In genomic region chr3:109026991-109027470, GRCm38 (mm10) we compare ENCODE assay signal across 7 mouse cellular contexts. TPM values are rescaled to one million over a fixed set of nuclear protein-coding genes. Genes with fewer than 3 reads are reported as not detected.
A peak's percentile ranks its signal among the peaks of the same experiment; 100 is the strongest.
DNase-seq lines count a peak whose midpoint lies in the region; ATAC-seq and TF ChIP-seq lines count a peak whose summit lies in the region.

No protein-coding gene starts in this region.

- TF ChIP-seq POLR2A in MEL (IDR thresholded peaks at IDR 0.05; ENCODE audit: control insufficient read depth in 1 of 2, insufficient read depth in 1 of 2, low read depth in 1 of 2, low read length in 2 of 2, poor library complexity in 1 of 2): no peak

- TF ChIP-seq CTCF in C2C12 (IDR thresholded peaks at IDR 0.05; ENCODE audit: control insufficient read depth, insufficient read depth, insufficient read length): no peak
- no peak for TF ChIP-seq CTCF in MEL (IDR thresholded peaks at IDR 0.05 in 2 of 3, conservative IDR thresholded peaks at IDR 0.05 in 1 of 3; ENCODE audit: control insufficient read depth in 1 of 3, insufficient read depth in 1 of 3, low read depth in 2 of 3, low read length in 3 of 3, poor library complexity in 1 of 3, severe bottlenecking in 1 of 3)
- TF ChIP-seq CTCF in gastrocnemius, adult 2 months (IDR thresholded peaks at IDR 0.05): no peak

- peak overlapping the region; percentile 85 for H3ac ChIP-seq in C2C12 (ENCODE audit: control insufficient read depth, insufficient read length, low read depth)

- no peak for TF ChIP-seq RAD21 in MEL (IDR thresholded peaks at IDR 0.05; ENCODE audit: low read depth, low read length)

- under 1% methylated on average over 50 of the region's 51 CpGs for WGBS in lung, embryonic 16.5 days

- intact Hi-C loops in gastrocnemius, adult 2 months (cut with DNase I): no loop called here

- H3K4me1 ChIP-seq in MEL (ENCODE audit: control insufficient read depth in 1 of 2, insufficient read depth in 2 of 2, low read length in 2 of 2): peaks cover 2 to 8% of the 10 kb centered on the region in 2 experiments; a peak in 3 of 4 replicates
- peaks cover 21% of the 10 kb centered on the region for H3K4me1 ChIP-seq in lung, embryonic 16.5 days (replicated peaks; ENCODE audit: control insufficient read depth, insufficient read depth, low read length)

- H3K9me3 ChIP-seq in MEL (replicated peaks; ENCODE audit: insufficient read depth, low read length): no peaks in the 10 kb centered on the region
- no peaks in the 10 kb centered on the region for H3K9me3 ChIP-seq in lung, embryonic 16.5 days (ENCODE audit: control insufficient read depth, low read length)

- peaks cover 11% of the 10 kb centered on the region for H3K79me3 ChIP-seq in C2C12 (ENCODE audit: low read depth)

- H3K4me3 ChIP-seq in C2C12 (ENCODE audit: insufficient read depth, poor library complexity, severe bottlenecking): peak overlapping the region; percentile 52
- peak overlapping the region; percentile 64 to 98 for H3K4me3 ChIP-seq in MEL (ENCODE audit: control insufficient read depth in 1 of 2, insufficient read depth in 1 of 2, low read depth in 2 of 2, low read length in 2 of 2)
- H3K4me3 ChIP-seq in gastrocnemius, adult 2 months: peak overlapping the region; percentile 89
- peak overlapping the region; percentile 76 for H3K4me3 ChIP-seq in lung, embryonic 16.5 days (ENCODE audit: low read length)

- H3K9ac ChIP-seq in MEL (ENCODE audit: control insufficient read depth, low read depth, low read length, poor library complexity, severe bottlenecking): peak overlapping the region; percentile 87
- H3K9ac ChIP-seq in lung, embryonic 16.5 days (ENCODE audit: low read length): peak overlapping the region; percentile 82

- peak overlapping the region; percentile 21; the same call in 1 of the 2 replicates for H3K27ac ChIP-seq in MEL (ENCODE audit: control insufficient read depth, low read depth, low read length)
- H3K27ac ChIP-seq in gastrocnemius, adult 2 months: peak overlapping the region; percentile 88
- peak overlapping the region; percentile 67 for H3K27ac ChIP-seq in lung, embryonic 16.5 days (ENCODE audit: low read length)

- DNase-seq in MEL (ENCODE audit: low read depth, low spot score): peak; percentile 73
- DNase-seq in cerebellum, adult 9-11 months: peak; percentile 51
- DNase-seq in gastrocnemius, adult 2 months: peak; percentile 66
- peak; percentile 58 for DNase-seq in retina, embryonic 14.5 days (ENCODE audit: low spot score)

- H3K36me3 ChIP-seq in C2C12 (ENCODE audit: control insufficient read depth, insufficient read depth): peaks cover 9% of the 10 kb centered on the region
- H3K36me3 ChIP-seq in MEL (ENCODE audit: control insufficient read depth in 1 of 2, insufficient read depth in 2 of 2, low read length in 2 of 2): peaks cover 0 to 12% of the 10 kb centered on the region in 2 experiments; a peak in 2 of 4 replicates
- no peaks in the 10 kb centered on the region for H3K36me3 ChIP-seq in lung, embryonic 16.5 days (ENCODE audit: control insufficient read depth, insufficient read depth, low read length)

- H3K79me2 ChIP-seq in C2C12 (ENCODE audit: control insufficient read depth, insufficient read depth) (peaks cover 38% of the 10 kb centered on the region), MEL (ENCODE audit: control insufficient read depth, insufficient read depth, low read length, poor library complexity) (no peaks in the 10 kb centered on the region; the same call in 1 of the 2 replicates)

- no peak for TF ChIP-seq EP300 in MEL (IDR thresholded peaks at IDR 0.05; ENCODE audit: low read depth in 1 of 2, low read length in 2 of 2)

- H3K4me2 ChIP-seq in lung, embryonic 16.5 days (ENCODE audit: low read depth, low read length): peak overlapping the region; percentile 79

- peak; percentile 32 for ATAC-seq in inflammation-experienced regulatory T-cells, adult 6 months
- ATAC-seq in lung, embryonic 16.5 days (ENCODE audit: low read depth): peak; percentile 80

- H3K27me3 ChIP-seq in C2C12 (ENCODE audit: control insufficient read depth, insufficient read depth, insufficient read length) (no peaks in the 10 kb centered on the region), MEL (ENCODE audit: control insufficient read depth in 1 of 2, insufficient read depth in 2 of 2, low read length in 2 of 2) (no peaks in the 10 kb centered on the region)
- no peaks in the 10 kb centered on the region for H3K27me3 ChIP-seq in lung, embryonic 16.5 days (ENCODE audit: control insufficient read depth, insufficient read depth, low read depth, low read length)

TF ChIP-seq in C2C12, 6 proteins besides CTCF, POLR2A, EP300 and RAD21:
- TF ChIP-seq FOSL1 (IDR thresholded peaks at IDR 0.05; ENCODE audit: insufficient read depth, low read length, poor library complexity, severe bottlenecking) (no peak), MYOG (IDR thresholded peaks at IDR 0.05; ENCODE audit: control insufficient read depth, extremely low read depth, insufficient read length) (no peak), CEBPB (IDR thresholded peaks at IDR 0.05; ENCODE audit: low read depth) (no peak), MAX (IDR thresholded peaks at IDR 0.05) (no peak), MYOD1 (IDR thresholded peaks at IDR 0.05; ENCODE audit: control insufficient read depth, insufficient read length, low read depth) (no peak), USF1 (IDR thresholded peaks at IDR 0.05; ENCODE audit: low read depth) (no peak)

TF ChIP-seq in MEL, 35 proteins besides CTCF, POLR2A, EP300 and RAD21:
- no peak for TF ChIP-seq ZNF384 (IDR thresholded peaks at IDR 0.05; ENCODE audit: low read depth, low read length)
- no peak for TF ChIP-seq RCOR1 (IDR thresholded peaks at IDR 0.05; ENCODE audit: low read depth, low read length)
- TF ChIP-seq MAZ (IDR thresholded peaks at IDR 0.05; ENCODE audit: low read depth, low read length): no peak
- TF ChIP-seq ZC3H11A (IDR thresholded peaks at IDR 0.05; ENCODE audit: low read depth, low read length): no peak
- TF ChIP-seq POLR2AphosphoS5 (IDR thresholded peaks at IDR 0.05; ENCODE audit: borderline replicate concordance, low read depth, low read length): no peak
- TF ChIP-seq MXI1 (IDR thresholded peaks at IDR 0.05; ENCODE audit: low read depth, low read length): no peak
- no peak for TF ChIP-seq POLR2AphosphoS2 (IDR thresholded peaks at IDR 0.05; ENCODE audit: low read length)
- TF ChIP-seq UBTF (IDR thresholded peaks at IDR 0.05; ENCODE audit: borderline replicate concordance, insufficient read depth, low read depth, low read length): 0 out of 2 replicates have a peak, but pooled peaks have one; percentile 82

RNA-seq across cellular contexts. Expression of gene Fam102b, which starts 0.4 kb away (rescaled TPM):
- polyA plus RNA-seq in C2C12 (2012; fragmentation: generic; extraction: Trizol) (8.2 TPM), MEL (2012; ENCODE audit: insufficient read depth in 1 of 2, insufficient read length in 2 of 2, low read depth in 1 of 2, low replicate concordance in 2 of 2, missing spikeins in 1 of 2) (10 to 100 TPM; 10.4 to 26.9 TPM)
- 13.0 and 14.1 TPM in 2 replicates for total RNA-seq in MEL (2012; rRNA removed)
- total RNA-seq in gastrocnemius, adult 2 months (2021): 1 to 10 TPM; 6.2 to 8.0 TPM
- polyA plus RNA-seq in inflammation-experienced regulatory T-cells, adult 6 months (2017; shearing (Covaris generic)): 1 to 10 TPM in 2 of 3 experiments, under 1 TPM in 1; 0.82 to 4.4 (median 2.2) TPM
- 5.5 and 6.0 TPM in 2 replicates for polyA plus RNA-seq in lung, embryonic 16.5 days (2015; fragmentation: Nextera tagmentation; extraction: Ambion mirVana)

RNA-seq across cellular contexts. Expression of gene Slc25a54, which starts 53.2 kb away (rescaled TPM):
- polyA plus RNA-seq in C2C12 (2012; fragmentation: generic; extraction: Trizol): not detected
- total RNA-seq in MEL (2012; rRNA removed): not detected in 2 replicates
- not detected for polyA plus RNA-seq in MEL (2012; ENCODE audit: insufficient read depth in 1 of 2, insufficient read length in 2 of 2, low read depth in 1 of 2, low replicate concordance in 2 of 2, missing spikeins in 1 of 2)
- not detected for total RNA-seq in gastrocnemius, adult 2 months (2021)
- not detected for polyA plus RNA-seq in inflammation-experienced regulatory T-cells, adult 6 months (2017; shearing (Covaris generic))
- not detected in 2 replicates for polyA plus RNA-seq in lung, embryonic 16.5 days (2015; fragmentation: Nextera tagmentation; extraction: Ambion mirVana)

Comparison
In these comparisons a context has a peak if more than half of its experiments do, and no peak if none do; other contexts are left out.
1. Peak in every context shown above with its lines: DNase-seq, ATAC-seq, H3K4me3 ChIP-seq and H3K27ac ChIP-seq.
2. H3K27ac ChIP-seq: peak in every context shown above with its lines; median percentile 88 in gastrocnemius, adult 2 months; 67 in lung, embryonic 16.5 days; 21 in MEL.